Mouse (Mus musculus) CH12.LX (cell line): ENCODE measurements around the gene BC030499.

Source experiments
- CTCF ChIP-seq, 2 experiments: IDR thresholded peaks in 1 of 2; conservative IDR thresholded peaks in 1 of 2; 2 replicates each; pipeline ENCODE4 v1.5.1; 2011 to 2012; ENCODE audit warnings: low read depth in 2 of 2, low read length in 2 of 2, improper control_type of control experiment in 1 of 2, inconsistent platforms in 1 of 2, mild to moderate bottlenecking in 1 of 2, moderate library complexity in 1 of 2
- EP300 ChIP-seq: IDR thresholded peaks from 2 replicates; pipeline ENCODE4 v1.6.1; 2011; ENCODE audit warnings: low read length, improper control_type of control experiment
- GABPA ChIP-seq: IDR thresholded peaks from 2 replicates; pipeline ENCODE4 v1.6.1; 2012; ENCODE audit warnings: low read depth, low read length, improper control_type of control experiment, inconsistent platforms; ENCODE audit not compliant: insufficient replicate concordance
- ZNF384 ChIP-seq: IDR thresholded peaks from 2 replicates; pipeline ENCODE4 v1.6.1; 2012; ENCODE audit warnings: low read depth, low read length, improper control_type of control experiment, inconsistent platforms

DNA sequence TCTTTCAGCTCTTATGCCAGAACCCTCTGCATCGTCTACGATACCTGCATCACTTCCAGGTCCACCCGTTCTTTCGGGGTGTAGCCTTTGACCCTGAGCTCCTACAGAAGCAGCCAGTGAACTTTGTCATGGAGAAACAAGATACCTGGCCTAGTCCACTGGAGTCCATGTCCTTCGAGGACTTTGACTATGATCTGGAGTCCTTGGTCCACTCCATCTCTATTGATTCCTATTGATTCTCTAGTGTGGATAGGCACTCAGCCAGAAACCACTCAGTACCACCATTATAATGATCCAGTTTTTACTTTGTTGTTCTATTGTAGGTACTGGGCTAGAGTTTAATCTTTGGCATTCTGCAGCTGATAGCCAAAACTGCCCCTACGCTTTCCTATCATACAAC is 3.9 kb downstream of the BC030499 start:
- TF ChIP-seq ZNF384 = no peak
- no peak for TF ChIP-seq GABPA
- TF ChIP-seq CTCF (conservative IDR thresholded peaks at IDR 0.05 in 1 of 2, IDR thresholded peaks at IDR 0.05 in 1 of 2; ENCODE audit: low read depth in 2 of 2, low read length in 2 of 2) = no peak
- TF ChIP-seq EP300 = no peak
